Mouse (Mus musculus): Measurements from ENCODE around the gene Lsm12.

- TF ChIP-seq CTCF (IDR thresholded peaks at IDR 0.05; ENCODE audit: borderline replicate concordance, control insufficient read depth, extremely low read depth, insufficient read depth, low read length, poor library complexity) (no peak), POLR2A (IDR thresholded peaks at IDR 0.05; ENCODE audit: control insufficient read depth, extremely low read depth, insufficient read depth, low read length, poor library complexity) (no peak)
Observed at GRCm38 (mm10) chr11:102144957-102145470, 40.1 kb downstream of the Lsm12 start.

All from thymus, adult 2 months (tissue).